Mouse (Mus musculus) hindbrain, embryonic 14.5 days (tissue): ENCODE measurements around the gene Olfr61. TPM values are rescaled to one million over a fixed set of nuclear protein-coding genes. Genes with fewer than 3 reads are reported as not detected.

Source experiments
- polyA plus RNA-seq: library from polyadenylated mRNA; unstranded; fragments of >200 nt; fragmentation: Nextera tagmentation; extraction: Ambion mirVana; gene quantifications from 2 replicates; pipeline ENCODE4 v1.2.1, GENCODE M21; 2014

Olfr61 gene
- polyA plus RNA-seq, 1 experiment from 2014 or later, result not detected

Other genes starting within 250 kb of the Olfr61 start
- gene Olfr531, start 226.1 kb upstream of the Olfr61 start, polyA plus RNA-seq, result not detected in 2 replicates
- gene Olfr532, start 207.3 kb upstream of the Olfr61 start, polyA plus RNA-seq, result not detected in 2 replicates
- gene Olfr533, start 165.6 kb upstream of the Olfr61 start, polyA plus RNA-seq, result not detected in 2 replicates
- not detected in 2 replicates for gene Olfr535, start 144.8 kb upstream of the Olfr61 start, polyA plus RNA-seq
- not detected in 2 replicates for gene Olfr536, start 121.6 kb upstream of the Olfr61 start, polyA plus RNA-seq
- not detected in 2 replicates for gene Olfr538, start 61.1 kb upstream of the Olfr61 start, polyA plus RNA-seq
- 0.03 TPM in 1 of 2 replicates, not detected in the other for gene Olfr46, start 27.7 kb upstream of the Olfr61 start, polyA plus RNA-seq
- not detected in 2 replicates for gene Olfr53, start 17.5 kb downstream of the Olfr61 start, polyA plus RNA-seq
- gene Olfr539, start 31.0 kb downstream of the Olfr61 start, polyA plus RNA-seq, result 0.03 TPM in 1 of 2 replicates, not detected in the other
- not detected in 2 replicates for gene Olfr45, start 53.0 kb downstream of the Olfr61 start, polyA plus RNA-seq
- gene Olfr541, start 68.3 kb downstream of the Olfr61 start, polyA plus RNA-seq, result not detected in 2 replicates
- not detected in 2 replicates for gene Cyp2e1, start 134.8 kb downstream of the Olfr61 start, polyA plus RNA-seq
- gene Syce1, start 158.9 kb downstream of the Olfr61 start, polyA plus RNA-seq, result 0.47 and 0.62 TPM in 2 replicates
- gene Zfp941, start 193.2 kb downstream of the Olfr61 start, polyA plus RNA-seq, result 33.7 and 33.9 TPM in 2 replicates
- 0.31 TPM in 1 of 2 replicates, not detected in the other for gene Urah, start 206.0 kb downstream of the Olfr61 start, polyA plus RNA-seq
- gene Scgb1c1, start 216.6 kb downstream of the Olfr61 start, polyA plus RNA-seq, result not detected in 2 replicates
- gene Odf3, start 218.8 kb downstream of the Olfr61 start, polyA plus RNA-seq, result 0.14 TPM in 1 of 2 replicates, not detected in the other
- 0.35 TPM in 1 of 2 replicates, not detected in the other for gene Gm45785, start 227.4 kb downstream of the Olfr61 start, polyA plus RNA-seq
- 92.8 and 96.6 TPM in 2 replicates for gene Ric8a, start 228.0 kb downstream of the Olfr61 start, polyA plus RNA-seq
- 40.1 and 50.5 TPM in 2 replicates for gene Bet1l, start 228.6 kb downstream of the Olfr61 start, polyA plus RNA-seq